Mouse (Mus musculus) limb, embryonic 14.5 days (tissue): ENCODE data around the gene Mesp1. TPM values are rescaled to one million over a fixed set of nuclear protein-coding genes. Genes with fewer than 3 reads are reported as not detected.

Experiments used
- ATAC-seq: fragments of 200-750 bp; cut with Nextera tagmentation; 2 replicates; pipeline ENCODE4 v1.8.0; 2017; ENCODE audit warnings: low read depth, moderate number of reproducible peaks, moderate TSS enrichment; ENCODE audit not compliant: low FRiP score
- DNase-seq: peaks from one replicate; pipeline ENCODE4 v3.0.0-alpha.2; 2015; ENCODE audit warnings: low spot score
- H3K27ac ChIP-seq: fragments of 300-500 bp; sonication (generic); replicated peaks from 2 replicates; pipeline ENCODE4 v1.5.1; 2014; ENCODE audit warnings: low read depth, mild to moderate bottlenecking, low read length, moderate library complexity, mixed read lengths
- H3K27me3 ChIP-seq: fragments of 300-500 bp; sonication (generic); 2 replicates; pipeline ENCODE4 v1.6.1; 2014; ENCODE audit warnings: low read length, mixed read lengths; ENCODE audit not compliant: control insufficient read depth, insufficient read depth
- H3K36me3 ChIP-seq: fragments of 300-500 bp; sonication (generic); 2 replicates; pipeline ENCODE4 v1.6.1; 2014; ENCODE audit warnings: mild to moderate bottlenecking, low read length, moderate library complexity, mixed read lengths; ENCODE audit not compliant: control insufficient read depth, insufficient read depth
- H3K4me1 ChIP-seq: fragments of 300-500 bp; sonication (generic); 2 replicates; pipeline ENCODE4 v1.6.1; 2014; ENCODE audit warnings: antibody characterized with exemption, low read length, mixed read lengths; ENCODE audit not compliant: control insufficient read depth, insufficient read depth
- H3K4me2 ChIP-seq: fragments of 300-500 bp; sonication (generic); replicated peaks from 2 replicates; pipeline ENCODE4 v1.6.1; 2014; ENCODE audit warnings: low read depth, mild to moderate bottlenecking, low read length, moderate library complexity; ENCODE audit not compliant: severe bottlenecking
- H3K4me3 ChIP-seq: fragments of 300-500 bp; sonication (generic); replicated peaks from 2 replicates; pipeline ENCODE4 v1.5.1; 2014; ENCODE audit warnings: low read length
- H3K9ac ChIP-seq: fragments of 300-500 bp; sonication (generic); 2 replicates; pipeline ENCODE4 v1.6.1; 2014; ENCODE audit warnings: mild to moderate bottlenecking, low read depth, low read length, moderate library complexity; ENCODE audit not compliant: severe bottlenecking
- H3K9me3 ChIP-seq: fragments of 300-500 bp; sonication (generic); 2 replicates; pipeline ENCODE4 v1.6.1; 2016; ENCODE audit warnings: low read length; ENCODE audit not compliant: control insufficient read depth
- POLR2A ChIP-seq: fragments of 200-500 bp; IDR thresholded peaks from 2 replicates; pipeline ENCODE4 v1.8.0; 2012; ENCODE audit warnings: inconsistent platforms, mild to moderate bottlenecking, moderate library complexity, borderline replicate concordance; ENCODE audit not compliant: insufficient read depth, insufficient read length; ENCODE audit errors: extremely low read depth
- WGBS: fragments of 180-500 bp; shearing (Covaris S2); extraction: QIAGEN DNeasy Blood & Tissue Kit; methylation state at CpG from one replicate; pipeline ENCODE4 v1.1.7; 2014; 5-methylcytosine and 5-hydroxymethylcytosine counted together
- polyA plus RNA-seq, 2 experiments: library from polyadenylated mRNA; depleted of rRNA in 1 of 2; stranded (reverse) in 1 of 2; unstranded in 1 of 2; fragments of >200 nt; fragmentation: Nextera tagmentation in 1 of 2; extraction: Ambion mirVana in 1 of 2; gene quantifications; 2 replicates each; pipeline versions ENCODE4 v1.2.1 to v1.2.3; 2012 to 2014

The Mesp1 gene
- polyA plus RNA-seq, 2 experiments: 0.06 to 0.23 TPM

DNA sequence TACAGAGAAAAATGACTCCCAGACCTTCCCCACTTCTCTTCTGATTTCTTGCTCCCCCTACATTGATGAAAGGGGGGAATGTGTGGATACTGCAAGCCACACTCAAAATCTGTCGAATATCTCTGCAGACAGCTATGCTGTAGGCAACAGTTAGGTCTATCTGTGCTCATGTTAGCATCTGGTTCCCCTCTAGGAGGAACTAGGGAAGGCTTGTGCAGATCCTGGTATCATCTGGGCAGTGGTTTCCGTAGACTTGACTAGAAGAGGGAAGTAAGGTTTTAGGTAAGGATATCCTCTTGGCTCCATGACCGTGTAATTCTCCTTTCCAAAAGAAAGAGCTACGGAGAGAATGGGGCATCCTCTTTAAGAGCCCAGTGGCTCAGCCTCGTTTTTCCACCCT is 49.0 kb downstream of the Mesp1 start:
- Histone ChIP-seq H3K9me3 (no peaks in the 10 kb centered on the region), H3K4me2 (no peak overlapping the region), H3K27ac (no peak overlapping the region), H3K4me3 (no peak overlapping the region), H3K27me3 (no peaks in the 10 kb centered on the region), H3K9ac (no peak overlapping the region), H3K36me3 (0 out of 2 replicates have a peak, but pooled peaks cover 5% of the 10 kb centered on the region), H3K4me1 (peaks cover 4% of the 10 kb centered on the region)
- no peak for TF ChIP-seq POLR2A
- ATAC-seq: no peak
- DNase-seq: no peak
- 81% methylated on average over 5 of the region's 5 CpGs for WGBS

DNA sequence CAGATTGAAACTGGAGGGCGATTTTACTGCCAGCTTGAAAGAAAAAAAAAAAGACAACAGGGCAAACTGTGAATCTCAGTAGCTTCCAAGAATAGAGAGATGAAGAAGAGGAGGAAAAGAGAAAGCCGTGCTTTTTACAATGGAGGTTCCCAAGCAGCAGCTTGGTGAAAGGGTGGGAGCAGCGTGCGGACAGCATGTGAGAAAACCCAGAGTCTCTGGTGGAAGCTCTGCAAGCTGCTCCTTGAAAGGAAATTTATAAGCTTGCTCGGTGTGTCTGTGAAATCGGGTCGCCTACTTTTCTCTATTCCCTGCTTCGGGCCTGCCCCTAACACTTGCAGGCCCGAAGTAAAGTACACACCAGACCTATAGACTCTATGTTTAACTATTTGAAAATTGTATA is 49.5 kb downstream of the Mesp1 start:
- TF ChIP-seq POLR2A: no peak
- Histone ChIP-seq H3K27me3 (no peaks in the 10 kb centered on the region), H3K4me2 (no peak overlapping the region), H3K36me3 (0 out of 2 replicates have a peak, but pooled peaks cover 5% of the 10 kb centered on the region), H3K4me3 (no peak overlapping the region), H3K4me1 (peaks cover 4% of the 10 kb centered on the region), H3K9me3 (no peaks in the 10 kb centered on the region), H3K9ac (no peak overlapping the region), H3K27ac (no peak overlapping the region)
- DNase-seq (no peak), ATAC-seq (no peak)
- WGBS: 88% methylated on average over 9 of the region's 9 CpGs

DNA sequence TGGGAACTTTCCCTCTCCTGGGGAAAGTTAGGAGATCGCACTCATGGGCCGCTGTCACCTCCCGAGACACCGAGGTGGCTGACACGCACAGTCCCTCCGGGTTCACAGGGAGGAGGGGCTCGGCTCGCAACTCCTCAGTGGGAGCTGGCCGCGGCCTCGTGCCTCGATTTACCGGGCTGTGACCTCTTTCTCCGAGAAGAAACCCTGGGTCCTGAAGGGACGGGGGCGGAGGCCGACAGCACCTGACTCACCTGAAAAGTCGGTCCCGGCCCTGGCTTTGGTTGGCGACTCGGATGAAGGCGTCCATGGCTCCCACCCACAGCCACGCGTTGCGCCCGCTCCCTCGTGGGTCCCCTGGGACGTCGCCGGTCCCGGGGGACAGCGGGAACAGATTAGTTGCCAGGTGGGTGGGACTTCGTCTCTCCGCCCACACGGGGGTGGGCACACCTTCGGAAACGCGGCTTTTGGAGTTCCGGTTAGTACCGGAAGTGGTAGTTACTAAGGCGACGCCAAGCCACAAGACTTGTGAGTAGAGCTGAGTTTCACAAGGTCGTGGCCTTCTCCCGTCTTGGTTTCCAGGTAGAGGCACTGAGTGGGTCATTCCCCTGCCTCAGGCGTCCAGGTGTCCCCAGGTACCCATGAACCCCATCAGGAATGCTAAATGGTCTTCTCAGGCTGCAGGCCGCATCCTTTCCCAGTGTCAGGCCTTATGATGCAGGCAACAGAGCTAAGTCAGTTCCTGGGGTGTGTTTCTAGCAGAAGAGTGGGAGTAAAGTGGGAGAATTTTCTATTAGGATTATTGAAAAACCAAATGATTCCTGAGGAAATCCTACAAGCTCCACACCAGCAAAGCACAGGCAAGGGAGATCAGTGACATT is 50.7 kb downstream of the Mesp1 start, which contains the start of the genes Pex11a and Wdr93:
Pex11a (minus strand) TSS at position 473 of the 878 bp plus-strand sequence.
Wdr93 (plus strand) TSS at position 505 of the 878 bp plus-strand sequence.
- Histone ChIP-seq H3K9me3 (no peaks in the 10 kb centered on the region), H3K4me2 (peak within 1 kb of the TSS; percentile 95), H3K4me1 (peaks cover 4% of the 10 kb centered on the region), H3K27ac (no peak within 1 kb of the TSS), H3K27me3 (no peaks in the 10 kb centered on the region), H3K4me3 (peak within 1 kb of the TSS; percentile 79), H3K36me3 (0 out of 2 replicates have a peak, but pooled peaks cover 5% of the 10 kb centered on the region), H3K9ac (peak within 1 kb of the TSS; percentile 68)
- 0 out of 2 replicates have a peak, but pooled peaks have one; percentile 21 for TF ChIP-seq POLR2A
- 3% methylated on average over 41 of the region's 46 CpGs for WGBS
- ATAC-seq (peak; percentile 85), DNase-seq (peak; percentile 90)

DNA sequence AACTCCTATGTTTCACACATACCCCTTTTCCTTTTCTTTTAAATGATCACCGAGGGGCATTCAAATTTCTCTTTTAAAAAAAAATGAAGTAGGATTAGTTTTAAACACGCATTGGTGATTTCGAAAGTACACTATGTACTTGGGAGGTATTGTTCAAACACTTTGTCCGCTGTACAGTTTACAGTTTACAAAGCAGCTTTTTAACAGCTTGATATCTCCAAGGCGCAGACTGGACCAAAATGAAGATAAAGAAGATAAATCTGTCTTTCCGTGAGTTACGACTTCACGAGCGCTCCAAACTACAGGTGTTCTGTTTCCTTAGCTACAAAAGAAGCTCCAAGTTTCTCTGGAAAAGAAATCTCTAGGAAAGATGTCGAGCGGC is 51.3 kb downstream of the Mesp1 start:
- Histone ChIP-seq H3K9me3 (no peaks in the 10 kb centered on the region), H3K27ac (no peak overlapping the region), H3K4me2 (peak overlapping the region; percentile 95), H3K4me1 (peaks cover 4% of the 10 kb centered on the region), H3K27me3 (no peaks in the 10 kb centered on the region), H3K4me3 (peak overlapping the region; percentile 79), H3K36me3 (0 out of 2 replicates have a peak, but pooled peaks cover 5% of the 10 kb centered on the region), H3K9ac (peak overlapping the region; percentile 68)
- DNase-seq (no peak), ATAC-seq (no peak)
- WGBS: 16% methylated on average over 11 of the region's 11 CpGs
- no peak for TF ChIP-seq POLR2A

Other genes with a start within 250 kb of the Mesp1 start
- gene Rhcg, start 176.1 kb downstream of the Mesp1 start, polyA plus RNA-seq (2012; rRNA removed): 0.08 and 0.14 TPM in 2 replicates
- gene Rhcg, start 176.1 kb downstream of the Mesp1 start, polyA plus RNA-seq (2014; fragmentation: Nextera tagmentation; extraction: Ambion mirVana): 0.11 TPM in 1 of 2 replicates, not detected in the other
- gene Ticrr, start 133.6 kb downstream of the Mesp1 start, polyA plus RNA-seq (2012; rRNA removed): 6.8 and 7.4 TPM in 2 replicates
- gene Ticrr, start 133.6 kb downstream of the Mesp1 start, polyA plus RNA-seq (2014; fragmentation: Nextera tagmentation; extraction: Ambion mirVana): 7.9 and 9.5 TPM in 2 replicates
- 14.6 and 14.9 TPM in 2 replicates for gene Kif7, start 78.1 kb downstream of the Mesp1 start, polyA plus RNA-seq (2012; rRNA removed)
- gene Kif7, start 78.1 kb downstream of the Mesp1 start, polyA plus RNA-seq (2014; fragmentation: Nextera tagmentation; extraction: Ambion mirVana): 7.2 and 8.2 TPM in 2 replicates
- gene Plin1, start 60.9 kb downstream of the Mesp1 start, polyA plus RNA-seq (2012; rRNA removed): 0.21 and 0.23 TPM in 2 replicates
- not detected in 2 replicates for gene Plin1, start 60.9 kb downstream of the Mesp1 start, polyA plus RNA-seq (2014; fragmentation: Nextera tagmentation; extraction: Ambion mirVana)
- 9.0 TPM in 2 replicates for gene Pex11a, start 50.7 kb downstream of the Mesp1 start, polyA plus RNA-seq (2012; rRNA removed)
- gene Pex11a, start 50.7 kb downstream of the Mesp1 start, polyA plus RNA-seq (2014; fragmentation: Nextera tagmentation; extraction: Ambion mirVana): 10.1 and 10.3 TPM in 2 replicates
- 0.20 and 0.21 TPM in 2 replicates for gene Wdr93, start 50.6 kb downstream of the Mesp1 start, polyA plus RNA-seq (2012; rRNA removed)
- gene Wdr93, start 50.6 kb downstream of the Mesp1 start, polyA plus RNA-seq (2014; fragmentation: Nextera tagmentation; extraction: Ambion mirVana): 0.12 TPM in 1 of 2 replicates, not detected in the other
- 0.67 and 1.00 TPM in 2 replicates for gene Mesp2, start 16.9 kb upstream of the Mesp1 start, polyA plus RNA-seq (2012; rRNA removed)
- gene Mesp2, start 16.9 kb upstream of the Mesp1 start, polyA plus RNA-seq (2014; fragmentation: Nextera tagmentation; extraction: Ambion mirVana): 0.50 and 0.65 TPM in 2 replicates
- gene Anpep, start 67.3 kb upstream of the Mesp1 start, polyA plus RNA-seq (2012; rRNA removed): 39.5 and 39.8 TPM in 2 replicates
- gene Anpep, start 67.3 kb upstream of the Mesp1 start, polyA plus RNA-seq (2014; fragmentation: Nextera tagmentation; extraction: Ambion mirVana): 26.6 and 31.3 TPM in 2 replicates
- 23.1 and 28.8 TPM in 2 replicates for gene Ap3s2, start 126.9 kb upstream of the Mesp1 start, polyA plus RNA-seq (2012; rRNA removed)
- gene Ap3s2, start 126.9 kb upstream of the Mesp1 start, polyA plus RNA-seq (2014; fragmentation: Nextera tagmentation; extraction: Ambion mirVana): 27.3 and 30.3 TPM in 2 replicates
- 14.8 and 15.3 TPM in 2 replicates for gene Arpin, start 141.6 kb upstream of the Mesp1 start, polyA plus RNA-seq (2012; rRNA removed)
- gene Arpin, start 141.6 kb upstream of the Mesp1 start, polyA plus RNA-seq (2014; fragmentation: Nextera tagmentation; extraction: Ambion mirVana): 25.6 and 26.8 TPM in 2 replicates
- 24.7 and 35.5 TPM in 2 replicates for gene Zfp710, start 231.0 kb upstream of the Mesp1 start, polyA plus RNA-seq (2012; rRNA removed)
- 15.0 and 16.9 TPM in 2 replicates for gene Zfp710, start 231.0 kb upstream of the Mesp1 start, polyA plus RNA-seq (2014; fragmentation: Nextera tagmentation; extraction: Ambion mirVana)